Mouse (Mus musculus) lung, postnatal 36 days (tissue): ENCODE results near the gene Snd1.

Experiments
- DNase-seq: peaks from one replicate; pipeline ENCODE4 v3.0.0; 2022; ENCODE audit warnings: mixed read lengths

Snd1 gene

DNA sequence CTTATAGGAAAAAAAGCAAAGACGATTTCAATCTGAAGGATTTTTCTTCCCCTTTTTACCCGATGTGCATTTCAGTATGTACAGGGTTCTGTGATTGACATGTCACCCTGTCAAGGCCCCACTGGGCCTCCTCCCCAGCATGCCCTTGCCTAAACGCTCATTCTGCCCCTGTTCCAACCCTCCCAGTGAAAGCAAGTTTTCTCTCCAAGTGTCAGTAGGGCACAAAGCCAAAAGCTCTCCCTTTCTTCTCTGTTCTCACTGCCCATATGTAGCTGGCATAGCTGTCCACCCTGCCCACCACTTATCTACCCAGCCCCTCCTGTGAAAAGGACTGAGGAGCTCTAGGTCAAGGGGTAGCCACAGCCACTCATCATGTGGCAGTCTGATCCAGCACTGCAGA is 374.4 kb downstream of the Snd1 start:
- DNase-seq, result no peak

DNA sequence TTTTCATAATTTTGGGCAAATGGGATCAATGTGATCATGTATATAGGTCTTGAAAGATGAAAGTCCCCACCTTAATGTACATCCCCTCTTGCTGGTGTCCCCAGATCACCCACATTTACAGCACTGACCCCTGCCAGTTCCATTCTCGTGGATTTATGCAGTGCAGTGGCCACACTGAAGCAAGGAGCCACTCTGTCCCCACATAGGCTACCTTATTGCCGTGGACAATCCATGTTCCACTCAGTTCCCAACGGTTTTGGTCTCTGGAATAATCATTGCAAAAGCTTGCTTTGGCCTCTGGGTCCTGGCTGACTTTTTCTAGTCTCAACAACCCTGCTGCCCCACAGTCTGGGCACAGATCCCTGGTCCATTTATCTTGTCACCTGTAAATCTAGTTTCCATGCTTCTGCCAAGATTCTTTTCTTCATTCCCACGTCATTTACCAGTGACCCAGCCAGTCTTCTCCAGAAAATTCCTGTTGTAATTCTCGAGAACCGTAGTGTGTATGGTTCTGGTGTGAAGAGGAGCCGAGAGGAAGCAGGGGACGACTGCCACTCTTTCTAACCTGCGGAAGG is 375.5 kb downstream of the Snd1 start:
- DNase-seq, result no peak

DNA sequence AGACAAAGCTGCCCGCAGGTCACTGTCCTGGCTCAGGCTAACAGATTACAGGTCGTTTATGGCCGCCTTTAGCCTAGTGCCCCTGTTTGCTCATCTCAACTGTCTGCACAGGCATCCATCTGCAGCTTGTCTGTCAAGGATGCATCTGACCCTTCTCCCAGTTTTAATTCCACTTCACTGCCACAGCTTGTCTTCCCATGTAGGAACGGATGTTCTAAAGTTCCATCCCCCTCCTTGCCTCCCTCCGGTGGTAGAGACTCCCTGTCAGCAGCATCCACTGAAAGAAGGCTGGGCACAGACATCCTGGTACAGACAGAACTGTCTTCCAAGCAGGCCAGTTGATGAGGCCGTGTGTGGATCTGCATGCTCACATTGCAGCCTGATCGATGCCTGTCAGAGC is 377.4 kb downstream of the Snd1 start:
- no peak for DNase-seq

DNA sequence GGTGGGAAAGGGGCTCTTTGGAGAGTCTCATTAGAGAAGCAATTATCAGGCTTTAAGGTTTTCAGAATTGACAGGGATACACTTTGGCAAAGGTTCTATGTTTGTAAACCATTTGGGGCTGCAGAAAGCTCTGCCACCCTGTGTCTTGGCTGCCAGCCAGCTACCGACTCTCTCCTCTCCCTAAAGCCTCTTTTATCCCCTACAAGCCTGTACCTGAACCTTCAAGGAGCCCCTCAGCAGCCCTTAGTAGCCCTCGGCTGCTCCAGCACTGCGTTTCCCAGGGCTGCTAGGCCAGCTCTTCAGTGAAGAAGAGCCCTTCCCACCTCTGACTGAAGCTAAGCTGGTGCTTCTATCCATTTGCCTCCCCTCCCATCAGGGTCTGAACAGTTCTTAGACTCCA is 378.2 kb downstream of the Snd1 start:
- no peak for DNase-seq

DNA sequence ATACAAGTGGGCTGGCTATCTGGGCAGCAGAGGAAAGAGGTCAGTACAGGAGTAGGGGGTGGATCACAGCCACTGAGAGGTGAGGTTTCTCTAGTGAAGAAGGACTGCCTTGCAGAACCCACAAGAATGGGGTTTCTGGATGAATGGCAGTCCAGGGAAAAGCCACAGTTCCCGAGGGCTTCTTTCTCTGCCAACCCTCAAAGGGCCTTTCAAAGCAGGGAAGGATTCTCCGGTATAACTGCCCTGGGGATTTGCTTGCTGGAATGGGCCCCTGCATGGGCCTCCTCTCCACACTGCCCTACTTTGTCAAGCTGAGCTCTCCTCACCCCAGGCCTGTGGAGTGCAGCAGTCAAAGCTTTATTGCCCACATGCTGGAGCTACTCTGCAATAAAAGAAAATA is 378.7 kb downstream of the Snd1 start:
- DNase-seq, result no peak

DNA sequence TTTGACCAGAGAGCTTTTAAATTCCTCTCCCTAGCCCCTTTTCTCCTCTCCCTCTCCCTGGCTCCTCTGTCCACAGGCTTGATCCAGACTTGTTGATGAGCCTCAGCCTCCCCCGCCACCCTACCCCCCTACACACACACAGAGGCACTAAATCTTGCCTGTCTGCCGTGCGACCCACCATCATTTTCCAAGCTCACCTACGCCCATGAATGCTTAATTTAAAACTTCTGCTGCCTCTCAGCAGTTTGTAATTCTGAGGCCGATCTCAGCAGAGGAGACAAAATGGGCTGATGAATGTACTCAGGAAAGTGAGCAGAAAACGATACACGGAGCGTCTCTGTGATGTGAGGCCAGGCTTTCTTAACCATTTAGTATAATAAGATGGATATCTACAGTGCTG is 379.7 kb downstream of the Snd1 start:
- no peak for DNase-seq

DNA sequence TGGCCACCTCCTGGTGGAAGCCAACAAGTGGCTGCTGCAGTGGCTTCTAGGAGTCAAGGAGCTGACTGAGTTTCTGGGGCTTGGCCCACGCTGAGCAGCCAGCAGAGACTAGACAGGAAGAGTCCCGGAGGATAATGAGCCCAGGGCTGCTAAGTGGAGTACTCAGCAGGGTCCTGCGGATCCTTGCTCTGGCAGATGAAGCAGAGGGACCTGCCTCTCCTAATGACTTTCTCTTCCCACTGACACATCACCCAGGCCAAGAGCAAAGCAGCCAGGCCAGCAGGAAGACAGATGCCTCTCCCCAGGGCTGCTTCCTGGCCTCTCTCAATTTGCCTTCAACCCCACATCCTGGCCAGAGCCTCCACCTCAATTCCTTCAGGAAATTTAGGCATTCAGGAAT is 380.5 kb downstream of the Snd1 start:
- no peak for DNase-seq

DNA sequence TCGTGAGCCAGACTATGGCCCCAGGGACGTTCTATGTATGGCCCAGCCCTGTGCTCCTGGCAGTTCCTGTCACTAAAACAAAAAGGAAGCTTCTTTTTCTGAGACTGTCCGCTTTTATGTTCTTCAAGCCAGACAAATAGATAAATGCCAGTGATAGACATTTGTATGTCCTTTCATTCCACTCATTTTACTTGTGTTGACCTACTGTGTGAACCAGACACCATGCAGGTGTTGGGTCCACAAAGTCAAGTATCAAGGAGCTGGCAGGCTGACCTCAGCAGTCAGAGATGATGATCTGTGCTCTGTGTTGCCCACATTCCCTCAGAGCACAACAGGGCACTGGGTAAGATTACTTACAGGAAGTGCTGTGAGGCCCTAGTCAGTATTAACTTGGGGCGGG is 381.9 kb downstream of the Snd1 start:
- no peak for DNase-seq

DNA sequence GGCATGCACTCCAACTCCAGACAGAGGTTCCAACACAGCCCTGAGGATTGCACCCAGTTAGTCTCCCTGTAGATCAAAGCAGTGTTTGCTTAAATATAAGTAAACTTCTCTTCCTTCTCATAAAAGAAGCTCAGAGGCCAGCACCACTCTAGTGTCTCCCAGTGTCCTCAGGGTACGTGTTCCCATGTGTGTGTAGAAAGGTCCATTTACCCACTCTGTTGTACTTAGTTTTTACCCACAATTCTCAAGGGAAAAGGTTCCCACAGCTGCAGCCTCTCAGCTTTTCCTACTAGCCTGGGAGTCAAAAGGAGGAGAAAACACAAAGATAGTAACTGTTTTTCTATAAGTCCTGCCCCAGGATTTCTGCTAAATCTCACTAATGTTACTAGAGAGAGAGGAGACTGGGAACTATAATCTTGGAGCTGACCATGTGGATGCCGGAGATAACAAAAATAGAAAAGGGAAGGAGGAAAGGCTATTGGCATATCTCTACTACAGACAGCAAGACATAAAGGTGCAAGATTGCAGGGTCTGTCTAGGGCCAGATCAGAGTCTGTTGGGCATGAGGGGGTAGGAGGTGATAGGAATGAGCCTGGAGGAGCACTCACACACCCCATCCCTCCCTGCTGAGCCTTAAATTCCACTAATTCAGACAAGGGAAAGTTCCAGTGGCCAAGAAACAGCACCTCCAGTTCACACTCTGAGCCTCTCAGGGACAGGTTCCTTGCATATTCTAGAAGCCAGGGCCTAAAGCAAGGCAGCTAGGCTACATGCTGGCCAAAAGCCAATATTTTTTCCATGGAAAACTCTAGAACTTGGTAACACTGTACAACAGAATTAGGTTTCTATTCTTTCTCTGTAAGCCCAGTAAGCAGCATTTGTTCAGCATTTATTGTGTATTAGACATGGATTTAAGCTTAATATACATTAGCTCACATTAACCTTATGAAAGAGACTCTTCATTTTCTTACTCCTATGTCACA is 382.6 kb downstream of the Snd1 start:
- DNase-seq, result peak; percentile 39

DNA sequence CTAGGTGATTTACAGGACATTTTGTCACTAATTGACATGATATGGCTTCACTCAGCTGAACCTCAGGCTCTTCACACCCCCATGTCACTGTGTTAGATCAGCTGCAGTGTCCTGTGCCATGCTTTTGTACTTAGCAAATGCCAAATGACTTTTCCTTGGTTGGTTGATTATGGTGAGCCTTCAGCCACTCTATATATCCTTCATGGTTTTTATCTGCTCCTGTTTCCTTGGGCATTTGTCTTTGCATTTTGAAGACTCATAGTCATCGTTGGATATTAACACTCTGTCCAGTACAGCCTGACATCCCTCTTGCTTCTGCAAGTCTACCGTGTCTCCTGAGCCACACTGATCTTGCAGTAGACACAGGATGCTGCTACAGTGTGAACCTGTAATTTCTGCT is 384.2 kb downstream of the Snd1 start:
- DNase-seq, result no peak

DNA sequence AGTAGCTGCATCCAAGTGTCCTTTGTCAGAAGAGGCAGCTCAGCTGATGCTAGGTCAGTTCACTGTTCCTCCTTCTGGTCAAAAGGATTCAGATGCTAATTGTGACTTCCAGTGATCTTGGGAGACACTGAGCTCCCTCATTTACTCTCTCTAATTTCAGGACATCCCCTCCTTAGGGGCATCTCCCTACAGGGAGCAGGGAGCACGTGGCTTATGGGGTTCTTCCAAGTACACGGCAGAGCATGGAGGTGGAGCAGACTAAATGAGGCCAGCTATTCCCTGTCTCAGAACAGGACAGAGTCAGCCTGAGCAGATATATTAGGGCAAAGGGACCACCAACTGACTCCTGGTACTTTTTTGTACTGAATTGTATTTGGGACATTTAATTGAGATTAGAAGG is 385.5 kb downstream of the Snd1 start:
- DNase-seq, result no peak

DNA sequence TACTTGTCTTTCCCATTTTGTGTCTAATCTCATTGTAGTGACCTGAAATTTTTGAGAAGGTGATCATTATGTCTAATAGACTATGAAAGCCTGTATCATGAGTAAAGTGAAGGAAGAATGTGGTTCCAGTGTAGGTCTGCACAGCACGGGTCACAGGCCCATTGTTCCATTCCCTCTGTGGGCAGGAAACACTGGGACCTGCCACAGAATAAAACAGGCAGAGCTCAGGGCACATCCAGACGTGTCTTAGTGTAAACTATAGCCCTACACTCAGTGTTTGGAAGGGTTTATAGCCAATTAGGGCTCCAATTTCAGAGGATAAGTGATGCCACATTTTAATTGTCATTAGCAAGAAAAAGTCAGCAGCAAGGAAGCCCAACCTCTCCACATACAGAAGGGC is 386.0 kb downstream of the Snd1 start:
- no peak for DNase-seq

DNA sequence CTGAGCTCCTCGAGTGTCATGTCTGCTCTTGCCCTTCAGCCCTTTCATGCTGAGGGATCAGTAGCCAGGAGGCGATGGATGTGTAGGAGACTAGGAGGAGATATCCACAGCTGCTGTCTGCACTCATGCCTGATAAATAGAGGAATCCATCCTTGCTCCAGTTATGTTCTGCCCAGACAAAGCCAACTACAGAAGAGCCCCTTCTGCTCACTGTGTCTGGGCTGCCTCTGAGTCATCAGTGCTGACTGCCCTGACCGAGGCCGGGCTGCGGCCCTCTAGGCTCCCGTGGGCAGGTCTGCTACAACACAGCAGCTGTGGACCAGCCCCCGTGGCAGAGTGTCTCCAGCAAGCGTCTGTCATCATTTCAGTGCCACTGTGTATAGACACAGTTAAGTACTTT is 387.4 kb downstream of the Snd1 start:
- no peak for DNase-seq

DNA sequence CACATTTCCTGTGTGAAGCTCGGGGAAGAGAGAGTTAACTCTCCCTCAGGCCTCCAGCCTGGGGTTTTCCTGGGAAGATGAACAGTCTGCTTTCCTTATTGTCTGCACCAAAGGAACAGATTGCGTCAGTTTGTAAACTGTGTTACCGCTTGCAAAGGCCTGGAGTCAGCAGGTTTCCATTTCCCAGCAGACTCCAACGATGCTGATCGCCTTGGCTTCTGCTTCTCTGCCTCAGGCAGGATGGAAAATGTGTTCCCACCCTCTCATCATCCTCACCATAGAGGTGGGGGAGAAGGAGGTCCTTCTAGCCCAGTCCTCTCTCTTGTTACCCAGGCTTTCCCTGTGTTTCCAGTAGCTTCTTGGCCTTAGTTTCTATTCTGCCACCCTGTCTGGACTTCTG is 389.7 kb downstream of the Snd1 start:
- peak; percentile 30 for DNase-seq

DNA sequence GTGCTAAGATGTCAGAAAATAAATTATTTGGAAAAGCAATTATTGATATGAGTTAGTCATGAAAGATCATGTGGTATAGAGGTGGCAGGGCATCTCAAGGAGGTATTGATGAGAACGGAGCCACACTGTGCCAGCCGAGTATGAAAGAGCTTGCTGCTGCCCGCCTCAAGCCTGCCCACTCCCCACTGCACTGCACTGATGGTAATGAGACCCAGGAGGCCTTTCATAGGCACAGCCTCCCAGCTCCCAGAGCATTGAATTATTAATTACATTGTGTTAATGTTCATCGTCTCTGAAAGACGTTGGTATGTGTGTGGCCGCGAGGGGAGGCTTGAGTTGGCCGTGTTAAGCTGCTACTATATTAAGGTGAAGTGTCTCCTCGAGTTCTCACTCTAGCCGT is 390.2 kb downstream of the Snd1 start:
- DNase-seq, result no peak

DNA sequence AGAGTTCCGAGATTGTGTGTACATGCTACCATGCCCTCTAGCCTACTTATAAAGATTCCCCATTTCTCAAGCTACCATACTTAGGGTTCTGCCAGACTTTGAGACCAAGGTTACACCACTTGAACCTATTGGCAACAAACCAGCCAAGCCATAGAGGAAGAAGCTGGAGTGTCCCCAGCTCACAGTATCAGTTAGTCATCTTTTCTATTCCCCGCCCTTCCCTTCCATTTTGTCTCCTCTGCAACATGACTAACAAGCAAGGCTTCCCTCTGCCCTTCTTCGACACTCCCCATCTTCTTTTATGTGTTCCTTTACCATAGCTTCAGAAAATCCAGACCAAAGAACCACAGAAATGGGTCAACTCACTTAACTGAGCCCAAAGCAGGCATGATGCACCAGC is 391.3 kb downstream of the Snd1 start:
- no peak for DNase-seq

DNA sequence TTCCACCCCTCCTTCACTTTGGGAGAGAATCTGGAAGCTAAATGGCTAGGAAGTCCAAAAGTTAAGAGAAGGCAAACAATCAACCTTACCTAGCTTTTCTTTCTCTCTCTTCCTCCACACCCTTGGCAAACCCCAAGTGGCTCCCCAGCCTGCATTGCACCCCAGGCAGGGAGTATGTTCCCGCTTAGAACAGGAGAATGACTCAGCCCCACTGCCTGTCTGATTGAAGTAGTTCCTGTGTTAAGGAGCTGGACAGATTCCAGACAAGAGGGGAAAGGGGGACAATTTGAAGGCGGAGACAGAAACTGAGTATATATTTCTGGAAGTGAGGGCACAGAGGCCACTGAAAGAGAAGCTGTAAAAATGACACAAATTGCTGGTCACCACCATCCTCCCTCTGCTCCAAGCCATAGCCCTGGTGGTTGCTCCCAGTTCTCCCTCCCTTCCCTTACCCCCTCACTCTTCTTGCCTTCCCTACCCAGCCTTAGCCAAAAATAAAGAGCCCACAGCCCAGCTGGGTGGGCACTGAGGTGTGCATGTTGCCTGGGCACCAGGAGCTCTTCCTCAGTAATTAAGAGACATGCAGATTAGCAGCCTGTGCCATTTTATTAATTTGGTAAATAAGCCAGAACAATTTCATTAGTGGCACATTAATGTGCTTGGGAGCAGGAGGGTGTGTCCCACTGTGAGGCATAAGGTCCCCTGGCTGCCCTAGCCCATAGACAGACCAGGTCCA is 392.7 kb downstream of the Snd1 start:
- peak; percentile 54 for DNase-seq

DNA sequence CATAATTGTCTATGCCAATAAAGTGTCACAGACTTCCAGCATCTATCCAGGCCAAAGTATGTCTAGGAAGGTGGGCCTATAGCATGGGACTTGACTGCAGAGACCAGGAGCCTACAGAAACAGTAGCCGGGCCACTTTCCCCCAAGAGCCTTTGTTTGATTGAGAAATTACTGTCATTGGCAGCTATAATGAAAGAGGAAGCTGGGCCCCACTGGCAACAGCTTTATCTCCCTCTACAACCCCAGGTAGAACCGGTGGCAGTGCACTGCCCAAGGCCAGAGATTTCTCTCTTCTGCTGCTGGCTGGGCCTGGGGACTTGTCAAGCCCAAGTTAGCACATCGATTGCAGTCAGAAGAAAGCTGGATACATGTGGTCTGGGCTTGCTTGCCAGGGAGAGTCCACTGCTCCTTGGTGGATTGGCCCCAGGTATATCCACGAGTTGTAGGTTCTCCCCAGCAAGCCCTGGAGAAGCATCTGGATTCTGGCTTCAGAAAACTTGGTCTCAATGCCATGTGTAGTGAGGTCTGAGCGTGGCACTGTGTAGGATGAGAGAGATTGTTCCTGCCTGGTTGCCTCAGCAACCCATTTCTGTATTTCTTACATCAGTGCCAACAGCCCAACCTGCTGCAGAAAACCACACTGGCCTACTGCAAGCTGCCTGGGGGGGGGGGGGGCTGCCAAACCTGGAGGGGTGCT is 396.9 kb downstream of the Snd1 start:
- DNase-seq, result no peak

DNA sequence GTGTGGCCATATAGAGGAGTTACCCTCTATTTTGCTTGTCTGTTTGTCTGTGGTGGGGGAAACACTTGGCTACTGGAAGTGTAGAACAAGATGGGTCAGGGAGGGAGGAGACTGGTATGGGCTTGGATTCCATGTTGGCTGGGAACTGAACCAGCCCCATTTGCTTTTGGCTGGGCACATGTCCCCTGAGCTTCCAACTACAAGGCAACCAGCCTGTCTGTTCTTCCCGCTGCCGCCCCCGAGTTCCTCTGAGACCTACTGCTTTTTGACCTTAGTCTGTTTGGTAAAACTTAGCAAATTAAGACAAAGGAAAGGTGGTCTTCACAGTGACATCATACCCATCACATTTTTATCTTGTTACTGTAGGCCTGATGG is 397.5 kb downstream of the Snd1 start:
- DNase-seq, result no peak

DNA sequence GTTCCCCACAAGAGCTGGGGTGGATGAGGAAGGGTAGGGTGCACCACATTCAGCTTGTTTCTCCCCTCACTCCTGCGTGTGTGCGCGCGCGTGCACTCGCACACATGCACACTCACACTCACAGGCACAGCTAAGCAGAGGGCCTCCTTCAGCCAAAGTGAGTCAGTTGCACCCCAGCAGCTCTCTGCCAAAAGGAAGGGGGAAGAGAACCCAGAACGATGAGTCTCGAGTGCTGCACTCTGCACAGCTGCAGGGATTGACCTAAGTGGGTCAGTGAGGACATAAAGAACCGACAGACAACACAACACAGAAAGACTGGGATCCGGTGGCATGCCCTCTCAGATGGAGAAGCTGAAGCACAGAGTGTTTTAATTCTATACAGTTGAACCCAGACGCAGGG is 399.1 kb downstream of the Snd1 start:
- no peak for DNase-seq

DNA sequence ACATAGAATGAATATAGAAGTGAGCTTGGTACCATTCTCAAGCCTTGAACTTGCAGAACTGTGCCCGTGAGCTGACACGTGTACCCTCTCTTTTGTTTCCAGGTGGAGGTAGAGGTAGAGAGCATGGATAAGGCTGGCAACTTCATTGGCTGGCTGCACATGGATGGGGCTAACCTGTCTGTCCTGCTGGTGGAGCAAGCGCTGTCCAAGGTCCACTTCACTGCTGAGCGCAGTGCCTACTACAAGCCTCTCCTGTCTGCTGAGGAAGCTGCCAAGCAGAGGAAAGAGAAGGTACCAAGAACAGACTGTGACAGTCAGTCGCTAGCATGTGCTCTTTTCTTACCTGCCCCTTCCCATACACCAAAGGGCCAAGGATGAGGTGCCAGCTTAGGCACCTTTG is 399.8 kb downstream of the Snd1 start:
- DNase-seq, result no peak

DNA sequence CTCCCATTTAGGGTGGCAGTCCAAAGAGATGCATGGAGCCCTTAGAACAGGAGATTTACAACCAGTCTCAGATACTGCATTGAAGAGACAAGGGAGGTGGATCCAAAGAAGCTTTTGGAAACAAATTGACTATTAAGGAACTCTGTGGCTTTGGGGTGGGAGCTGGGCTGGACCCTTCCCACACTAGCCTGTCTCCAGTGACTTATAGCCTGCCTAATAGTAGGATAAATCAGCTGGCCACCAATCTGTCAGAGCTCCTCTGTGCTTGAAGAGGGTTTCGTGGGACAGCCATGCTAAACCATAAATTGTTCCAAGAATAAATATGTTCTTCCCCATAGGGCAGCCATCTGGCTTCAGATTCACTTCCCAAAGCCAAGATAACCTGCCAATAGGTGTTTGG is 400.4 kb downstream of the Snd1 start:
- DNase-seq, result no peak

DNA sequence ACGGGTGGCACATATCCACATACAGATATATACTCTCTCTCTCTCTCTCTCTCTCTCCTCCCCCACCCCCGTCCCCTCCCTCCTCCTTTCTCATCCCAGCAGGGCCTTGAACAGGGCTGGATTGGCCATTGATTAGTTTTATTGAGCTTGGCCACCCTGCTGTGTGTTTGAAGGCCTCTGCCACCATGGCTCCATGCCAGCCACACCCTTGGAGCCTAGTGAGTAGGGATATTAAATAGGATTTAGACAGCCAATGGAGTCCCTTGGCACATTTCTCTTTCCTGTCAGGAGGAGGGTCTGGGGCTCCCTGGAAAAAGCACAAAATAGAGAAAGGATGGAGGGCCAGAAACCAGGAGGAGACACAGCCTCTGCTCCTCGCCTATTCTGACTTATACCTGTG is 401.6 kb downstream of the Snd1 start:
- no peak for DNase-seq
